Mouse (Mus musculus) midbrain, embryonic 14.5 days (tissue): ENCODE data around the gene Zfr2. TPM values are rescaled to one million over a fixed set of nuclear protein-coding genes. Genes with fewer than 3 reads are reported as not detected.
A peak's percentile ranks its signal among the peaks of the same experiment; 100 is the strongest.

Experiments used
- ATAC-seq: fragments of 200-750 bp; cut with Nextera tagmentation; 2 replicates; pipeline ENCODE4 v1.8.0; 2017; ENCODE audit warnings: moderate number of reproducible peaks, moderate library complexity; ENCODE audit not compliant: low FRiP score, low TSS enrichment
- DNase-seq: peaks from one replicate; pipeline ENCODE4 v3.0.0-alpha.2; 2015
- H3K27ac ChIP-seq: fragments of 300-500 bp; sonication (generic); replicated peaks from 2 replicates; pipeline ENCODE4 v1.5.1; 2014; ENCODE audit warnings: mild to moderate bottlenecking, low read depth, low read length, moderate library complexity
- H3K27me3 ChIP-seq: fragments of 300-500 bp; sonication (generic); 2 replicates; pipeline ENCODE4 v1.6.1; 2014; ENCODE audit warnings: low read length, control low read depth, mixed read lengths; ENCODE audit not compliant: control insufficient read depth, insufficient read depth
- H3K36me3 ChIP-seq: fragments of 300-500 bp; sonication (generic); 2 replicates; pipeline ENCODE4 v1.6.1; 2014; ENCODE audit warnings: low read length, control low read depth; ENCODE audit not compliant: control insufficient read depth, insufficient read depth
- H3K4me1 ChIP-seq: fragments of 300-500 bp; sonication (generic); 2 replicates; pipeline ENCODE4 v1.6.1; 2014; ENCODE audit warnings: mild to moderate bottlenecking, antibody characterized with exemption, low read length, control low read depth; ENCODE audit not compliant: control insufficient read depth, insufficient read depth
- H3K4me2 ChIP-seq: fragments of 300-500 bp; sonication (generic); 2 replicates; pipeline ENCODE4 v1.6.1; 2014; ENCODE audit warnings: mild to moderate bottlenecking, low read length, moderate library complexity
- H3K4me3 ChIP-seq: fragments of 300-500 bp; sonication (generic); replicated peaks from 2 replicates; pipeline ENCODE4 v1.5.1; 2014; ENCODE audit warnings: low read depth, low read length
- H3K9ac ChIP-seq: fragments of 300-500 bp; sonication (generic); replicated peaks from 2 replicates; pipeline ENCODE4 v1.6.1; 2014; ENCODE audit warnings: mild to moderate bottlenecking, low read length, moderate library complexity
- H3K9me3 ChIP-seq: fragments of 300-500 bp; sonication (generic); 2 replicates; pipeline ENCODE4 v1.6.1; 2016; ENCODE audit warnings: low read length, control low read depth, mixed read lengths; ENCODE audit not compliant: control insufficient read depth
- WGBS: fragments of 180-500 bp; shearing (Covaris S2); extraction: QIAGEN DNeasy Blood & Tissue Kit; methylation state at CpG from one replicate; pipeline ENCODE4 v1.1.7; 2014; 5-methylcytosine and 5-hydroxymethylcytosine counted together
- polyA plus RNA-seq: library from polyadenylated mRNA; unstranded; fragments of >200 nt; fragmentation: Nextera tagmentation; extraction: Ambion mirVana; gene quantifications from 2 replicates; pipeline ENCODE4 v1.2.1, GENCODE M21; 2014

Gene Zfr2
- polyA plus RNA-seq = 20.3 and 21.7 TPM in 2 replicates

- H3K27me3 ChIP-seq = no peaks in the 10 kb centered on the region
Measured at GRCm38 (mm10) chr10:81232580-81233225, at the start of gene Zfr2. Gene Zfr2 (plus strand): TSS chr10:81233155.

GRCm38 (mm10) chr10:81183805-81184204, 49.1 kb upstream of the Zfr2 start, which contains the start of gene 4930442H23Rik:
Gene 4930442H23Rik (minus strand): TSS chr10:81183849.
- Histone ChIP-seq H3K4me3 (peak within 1 kb of the TSS; percentile 63), H3K9me3 (no peaks in the 10 kb centered on the region), H3K36me3 (peaks cover 73% of the 10 kb centered on the region), H3K4me2 (peak within 1 kb of the TSS; percentile 64), H3K4me1 (peaks cover 11% of the 10 kb centered on the region), H3K9ac (peak within 1 kb of the TSS; percentile 69), H3K27me3 (no peaks in the 10 kb centered on the region), H3K27ac (peak within 1 kb of the TSS; percentile 87)
- 85% methylated on average over 5 of the region's 5 CpGs for WGBS
- DNase-seq (no peak), ATAC-seq (no peak)

More at GRCm38 (mm10) chr10:81232580-81233225, at the start of gene Zfr2:
- WGBS = 9% methylated on average over 29 of the region's 29 CpGs
- Histone ChIP-seq H3K9me3 (no peaks in the 10 kb centered on the region), H3K27ac (peak within 1 kb of the TSS; percentile 41; the same call in 1 of the 2 replicates), H3K4me3 (peak within 1 kb of the TSS; percentile 65), H3K36me3 (peaks cover 6% of the 10 kb centered on the region; the same call in 1 of the 2 replicates), H3K4me1 (peaks cover 34% of the 10 kb centered on the region), H3K4me2 (peak within 1 kb of the TSS; percentile 69), H3K9ac (peak within 1 kb of the TSS; percentile 78)
- peak; percentile 74 for ATAC-seq
- peak; percentile 91 for DNase-seq

- Histone ChIP-seq H3K36me3 (peaks cover 66% of the 10 kb centered on the region), H3K4me3 (no peak overlapping the region), H3K9ac (no peak overlapping the region), H3K27ac (no peak overlapping the region), H3K4me1 (peaks cover 11% of the 10 kb centered on the region), H3K4me2 (0 out of 2 replicates have a peak overlapping the region, but pooled peaks have one; percentile 4), H3K9me3 (no peaks in the 10 kb centered on the region), H3K27me3 (no peaks in the 10 kb centered on the region)
- 75% methylated on average over 4 of the region's 4 CpGs for whole genome bisulfite sequencing
- DNase-seq (no peak), ATAC-seq (no peak)
Measured at GRCm38 (mm10) chr10:81184765-81185164, 48.2 kb upstream of the Zfr2 start.

- no peak overlapping the region for H3K9ac ChIP-seq
- no peak overlapping the region for H3K27ac ChIP-seq
- DNase-seq (no peak), ATAC-seq (no peak)
- H3K27me3 ChIP-seq = no peaks in the 10 kb centered on the region
- H3K36me3 ChIP-seq = peaks cover 55% of the 10 kb centered on the region
- H3K4me2 ChIP-seq = no peak overlapping the region
- no peak overlapping the region for H3K4me3 ChIP-seq
- peaks cover 15% of the 10 kb centered on the region for H3K4me1 ChIP-seq
- 96% methylated on average over 9 of the region's 9 CpGs for WGBS
- H3K9me3 ChIP-seq = no peaks in the 10 kb centered on the region
Measured at GRCm38 (mm10) chr10:81187161-81187560, 45.8 kb upstream of the Zfr2 start.

GRCm38 (mm10) chr10:81189821-81190220, 43.1 kb upstream of the Zfr2 start:
- no peak overlapping the region for H3K4me3 ChIP-seq
- H3K4me2 ChIP-seq = no peak overlapping the region
- WGBS = 81% methylated on average over 26 of the region's 26 CpGs
- peaks cover 1% of the 10 kb centered on the region; the same call in 1 of the 2 replicates for H3K27me3 ChIP-seq
- H3K36me3 ChIP-seq = peaks cover 42% of the 10 kb centered on the region
- DNase-seq (no peak), ATAC-seq (no peak)
- no peaks in the 10 kb centered on the region for H3K9me3 ChIP-seq
- peaks cover 9% of the 10 kb centered on the region; the same call in 1 of the 2 replicates for H3K4me1 ChIP-seq
- H3K27ac ChIP-seq = no peak overlapping the region
- no peak overlapping the region for H3K9ac ChIP-seq

- DNase-seq = no peak
- Histone ChIP-seq H3K36me3 (peaks cover 37% of the 10 kb centered on the region), H3K4me1 (peaks cover 9% of the 10 kb centered on the region; the same call in 1 of the 2 replicates), H3K27me3 (peaks cover 7% of the 10 kb centered on the region; the same call in 1 of the 2 replicates), H3K9ac (no peak overlapping the region), H3K9me3 (no peaks in the 10 kb centered on the region), H3K4me3 (no peak overlapping the region), H3K27ac (no peak overlapping the region), H3K4me2 (no peak overlapping the region)
- ATAC-seq = no peak
- WGBS = 70% methylated on average over 31 of the region's 31 CpGs
Measured at GRCm38 (mm10) chr10:81190236-81190911, 42.6 kb upstream of the Zfr2 start.

GRCm38 (mm10) chr10:81190912-81191321, 42.0 kb upstream of the Zfr2 start:
- peaks cover 11% of the 10 kb centered on the region; the same call in 1 of the 2 replicates for H3K27me3 ChIP-seq
- ATAC-seq (no peak), DNase-seq (no peak)
- H3K4me2 ChIP-seq = no peak overlapping the region
- H3K9me3 ChIP-seq = no peaks in the 10 kb centered on the region
- no peak overlapping the region for H3K9ac ChIP-seq
- peaks cover 9% of the 10 kb centered on the region; the same call in 1 of the 2 replicates for H3K4me1 ChIP-seq
- H3K36me3 ChIP-seq = peaks cover 32% of the 10 kb centered on the region
- no peak overlapping the region for H3K27ac ChIP-seq
- no peak overlapping the region for H3K4me3 ChIP-seq
- WGBS = 74% methylated on average over 6 of the region's 6 CpGs

GRCm38 (mm10) chr10:81191342-81191982, 41.5 kb upstream of the Zfr2 start:
- Histone ChIP-seq H3K9me3 (no peaks in the 10 kb centered on the region), H3K9ac (no peak overlapping the region), H3K4me3 (peak overlapping the region; percentile 63; the same call in 1 of the 2 replicates), H3K27me3 (peaks cover 15% of the 10 kb centered on the region; the same call in 1 of the 2 replicates), H3K36me3 (peaks cover 30% of the 10 kb centered on the region), H3K4me1 (peaks cover 9% of the 10 kb centered on the region; the same call in 1 of the 2 replicates), H3K27ac (0 out of 2 replicates have a peak overlapping the region, but pooled peaks have one; percentile 97), H3K4me2 (peak overlapping the region; percentile 97)
- 91% methylated on average over 18 of the region's 18 CpGs for WGBS
- no peak for ATAC-seq
- no peak for DNase-seq
